Mouse (Mus musculus) brain, embryonic 14.5 days (tissue): Measurements from ENCODE around the gene Fcgrt.

Source experiments
- CTCF ChIP-seq: fragments of 200-500 bp; IDR thresholded peaks from 2 replicates; pipeline ENCODE4 v1.5.1; 2012; ENCODE audit warnings: inconsistent platforms, mild to moderate bottlenecking, moderate library complexity, borderline replicate concordance; ENCODE audit not compliant: insufficient read depth, insufficient read length; ENCODE audit errors: extremely low read depth
- POLR2A ChIP-seq: fragments of 200-500 bp; IDR thresholded peaks from 2 replicates; pipeline ENCODE4 v1.6.1; 2012; ENCODE audit warnings: mild to moderate bottlenecking, inconsistent platforms, borderline replicate concordance; ENCODE audit not compliant: poor library complexity, insufficient read depth, insufficient read length, severe bottlenecking; ENCODE audit errors: extremely low read depth

DNA sequence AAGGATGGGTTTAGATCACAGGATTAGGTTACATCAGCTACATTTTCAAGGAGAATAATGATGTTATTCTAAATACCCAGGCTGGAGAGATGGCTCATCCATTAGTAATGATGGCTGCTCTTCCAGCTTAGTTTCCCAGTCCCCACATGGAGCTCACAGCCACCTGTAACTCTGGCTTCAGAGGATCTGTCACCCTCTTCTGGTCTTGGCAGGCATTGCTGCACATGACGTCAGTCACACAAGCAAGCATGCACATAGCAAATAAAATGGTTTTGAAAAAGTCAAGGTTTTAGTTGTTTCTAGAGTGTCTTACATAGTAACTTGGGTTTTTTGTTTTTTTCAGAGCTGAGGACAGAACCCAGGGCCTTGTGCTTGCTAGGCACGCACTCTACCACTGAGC, 31.4 kb downstream of the Fcgrt start:
- TF ChIP-seq CTCF (peak; percentile 40; the same call in 1 of the 2 replicates), POLR2A (no peak)
